Mouse (Mus musculus) brain, embryonic 14.5 days (tissue): ENCODE results near the gene Cwc22.

Experiments
- CTCF ChIP-seq: fragments of 200-500 bp; IDR thresholded peaks from 2 replicates; pipeline ENCODE4 v1.5.1; 2012; ENCODE audit warnings: inconsistent platforms, mild to moderate bottlenecking, moderate library complexity, borderline replicate concordance; ENCODE audit not compliant: insufficient read depth, insufficient read length; ENCODE audit errors: extremely low read depth
- POLR2A ChIP-seq: fragments of 200-500 bp; IDR thresholded peaks from 2 replicates; pipeline ENCODE4 v1.6.1; 2012; ENCODE audit warnings: mild to moderate bottlenecking, inconsistent platforms, borderline replicate concordance; ENCODE audit not compliant: poor library complexity, insufficient read depth, insufficient read length, severe bottlenecking; ENCODE audit errors: extremely low read depth

GRCm38 (mm10) chr2:77874678-77875077 is 71.5 kb downstream of the Cwc22 start:
- TF ChIP-seq POLR2A (no peak), CTCF (no peak)
